Mouse (Mus musculus) limb, embryonic 13.5 days (tissue): Measurements from ENCODE around the gene Ryk. TPM values are rescaled to one million over a fixed set of nuclear protein-coding genes. Genes with fewer than 3 reads are reported as not detected.
"Not testable (repeated sequence)": the region's sequence is repeated elsewhere in the genome, so short reads cannot be mapped to it uniquely, and the experiment has no call there.

Experiments
- ATAC-seq: fragments of 200-750 bp; cut with Nextera tagmentation; 2 replicates; pipeline ENCODE4 v1.8.0; 2017; ENCODE audit warnings: low read depth, moderate number of reproducible peaks, moderate TSS enrichment; ENCODE audit not compliant: low FRiP score
- H3K27ac ChIP-seq: fragments of 300-500 bp; sonication (generic); 2 replicates; pipeline ENCODE4 v1.5.1; 2015; ENCODE audit warnings: inconsistent platforms, mild to moderate bottlenecking, moderate library complexity
- H3K27me3 ChIP-seq: fragments of 300-500 bp; sonication (generic); 2 replicates; pipeline ENCODE4 v1.6.1; 2015; ENCODE audit warnings: mild to moderate bottlenecking, inconsistent platforms
- H3K36me3 ChIP-seq: fragments of 300-500 bp; sonication (generic); 2 replicates; pipeline ENCODE4 v1.6.1; 2015; ENCODE audit warnings: inconsistent platforms, mild to moderate bottlenecking, moderate library complexity
- H3K4me1 ChIP-seq: fragments of 300-500 bp; sonication (generic); 2 replicates; pipeline ENCODE4 v1.6.1; 2015; ENCODE audit warnings: inconsistent platforms
- H3K4me2 ChIP-seq: fragments of 300-500 bp; sonication (generic); replicated peaks from 2 replicates; pipeline ENCODE4 v1.6.1; 2015; ENCODE audit warnings: inconsistent platforms, mild to moderate bottlenecking, moderate library complexity
- H3K4me3 ChIP-seq: fragments of 300-500 bp; sonication (generic); 2 replicates; pipeline ENCODE4 v1.5.1; 2015; ENCODE audit warnings: moderate library complexity, mild to moderate bottlenecking, inconsistent platforms
- H3K9ac ChIP-seq: fragments of 300-500 bp; sonication (generic); 2 replicates; pipeline ENCODE4 v1.6.1; 2015; ENCODE audit warnings: mild to moderate bottlenecking, inconsistent platforms
- H3K9me3 ChIP-seq: fragments of 300-500 bp; sonication (generic); 2 replicates; pipeline ENCODE4 v1.6.1; 2016; ENCODE audit warnings: inconsistent platforms
- WGBS: fragments of 180-500 bp; shearing (Covaris S2); methylation state at CpG from one replicate; pipeline ENCODE4 v1.1.7; 2015; 5-methylcytosine and 5-hydroxymethylcytosine counted together
- polyA plus RNA-seq: library from polyadenylated mRNA; unstranded; fragments of >200 nt; fragmentation: Nextera tagmentation; extraction: Ambion mirVana; gene quantifications from 2 replicates; pipeline ENCODE4 v1.2.1, GENCODE M21; 2015

Gene Ryk
- polyA plus RNA-seq, 1 experiment from 2014 or later: 24.5 TPM

GRCm38 (mm10) chr9:102884703-102885102 is 50.0 kb downstream of the Ryk start:
- 83% methylated on average over 9 of the region's 9 CpGs for WGBS

GRCm38 (mm10) chr9:102890166-102890565 is 55.4 kb downstream of the Ryk start:
- Histone ChIP-seq H3K36me3 (peaks cover 72% of the 10 kb centered on the region), H3K27me3 (no peaks in the 10 kb centered on the region), H3K27ac (no peak overlapping the region), H3K4me3 (no peak overlapping the region), H3K9me3 (no peaks in the 10 kb centered on the region), H3K4me2 (no peak overlapping the region), H3K4me1 (no peaks in the 10 kb centered on the region), H3K9ac (no peak overlapping the region)
- ATAC-seq: no peak
- WGBS: 81% methylated on average over 9 of the region's 9 CpGs

More at GRCm38 (mm10) chr9:102884703-102885102, 50.0 kb downstream of the Ryk start:
- Histone ChIP-seq H3K4me2 (no peak overlapping the region), H3K27ac (no peak overlapping the region; the same call in 1 of the 2 replicates), H3K9me3 (no peaks in the 10 kb centered on the region), H3K36me3 (peaks cover 62% of the 10 kb centered on the region), H3K9ac (no peak overlapping the region), H3K4me3 (no peak overlapping the region), H3K27me3 (no peaks in the 10 kb centered on the region), H3K4me1 (no peaks in the 10 kb centered on the region)
- no peak for ATAC-seq

GRCm38 (mm10) chr9:102892480-102893355 is 58.0 kb downstream of the Ryk start:
- Histone ChIP-seq H3K4me1 (no peaks in the 10 kb centered on the region), H3K9me3 (no peaks in the 10 kb centered on the region), H3K9ac (no peak overlapping the region), H3K27ac (no peak overlapping the region), H3K36me3 (peaks cover 66% of the 10 kb centered on the region), H3K27me3 (no peaks in the 10 kb centered on the region), H3K4me3 (no peak overlapping the region), H3K4me2 (no peak overlapping the region)
- 93% methylated on average over 7 of the region's 7 CpGs for WGBS
- ATAC-seq: no peak

GRCm38 (mm10) chr9:102893356-102893870 is 58.7 kb downstream of the Ryk start:
- H3K27me3 ChIP-seq: no peaks in the 10 kb centered on the region
- ATAC-seq: no peak
- no peaks in the 10 kb centered on the region for H3K4me1 ChIP-seq
- H3K4me2 ChIP-seq: no peak overlapping the region
- no peaks in the 10 kb centered on the region for H3K9me3 ChIP-seq
- H3K4me3 ChIP-seq: no peak overlapping the region
- peaks cover 68% of the 10 kb centered on the region for H3K36me3 ChIP-seq
- H3K9ac ChIP-seq: no peak overlapping the region
- WGBS: 87% methylated on average over 11 of the region's 11 CpGs
- no peak overlapping the region for H3K27ac ChIP-seq

GRCm38 (mm10) chr9:102899916-102900315 is 65.2 kb downstream of the Ryk start:
- WGBS: 92% methylated on average over 6 of the region's 6 CpGs
- H3K9me3 ChIP-seq: no peaks in the 10 kb centered on the region
- H3K4me2 ChIP-seq: no peak overlapping the region
- H3K36me3 ChIP-seq: peaks cover 73% of the 10 kb centered on the region
- no peaks in the 10 kb centered on the region for H3K27me3 ChIP-seq
- no peak overlapping the region for H3K9ac ChIP-seq
- no peaks in the 10 kb centered on the region for H3K4me1 ChIP-seq
- no peak overlapping the region for H3K27ac ChIP-seq
- ATAC-seq: no peak
- no peak overlapping the region for H3K4me3 ChIP-seq

GRCm38 (mm10) chr9:102902308-102902707 is 67.6 kb downstream of the Ryk start:
- Histone ChIP-seq H3K27ac (no peak overlapping the region), H3K36me3 (peaks cover 79% of the 10 kb centered on the region), H3K4me1 (no peaks in the 10 kb centered on the region), H3K27me3 (no peaks in the 10 kb centered on the region), H3K9ac (no peak overlapping the region), H3K4me2 (no peak overlapping the region), H3K4me3 (no peak overlapping the region), H3K9me3 (no peaks in the 10 kb centered on the region)
- no peak for ATAC-seq
- WGBS: 96% methylated on average over 7 of the region's 7 CpGs

GRCm38 (mm10) chr9:102904952-102905351 is 70.2 kb downstream of the Ryk start:
- no peak overlapping the region for H3K27ac ChIP-seq
- no peak overlapping the region for H3K9ac ChIP-seq
- no peak overlapping the region for H3K4me2 ChIP-seq
- no peaks in the 10 kb centered on the region for H3K4me1 ChIP-seq
- no peaks in the 10 kb centered on the region for H3K27me3 ChIP-seq
- no peak overlapping the region for H3K4me3 ChIP-seq
- 84% methylated on average over 6 of the region's 6 CpGs for WGBS
- H3K36me3 ChIP-seq: peaks cover 78% of the 10 kb centered on the region
- H3K9me3 ChIP-seq: no peaks in the 10 kb centered on the region
- ATAC-seq: no peak

GRCm38 (mm10) chr9:102906781-102907180 is 72.1 kb downstream of the Ryk start:
- no peak overlapping the region for H3K9ac ChIP-seq
- 86% methylated on average over 12 of the region's 12 CpGs for WGBS
- peaks cover 86% of the 10 kb centered on the region for H3K36me3 ChIP-seq
- no peaks in the 10 kb centered on the region for H3K4me1 ChIP-seq
- ATAC-seq: no peak
- H3K4me2 ChIP-seq: no peak overlapping the region
- H3K4me3 ChIP-seq: no peak overlapping the region
- no peak overlapping the region for H3K27ac ChIP-seq
- no peaks in the 10 kb centered on the region for H3K27me3 ChIP-seq
- no peaks in the 10 kb centered on the region for H3K9me3 ChIP-seq

GRCm38 (mm10) chr9:102907521-102908246 is 73.0 kb downstream of the Ryk start:
- no peaks in the 10 kb centered on the region for H3K9me3 ChIP-seq
- H3K4me2 ChIP-seq: no peak overlapping the region
- WGBS: 91% methylated on average over 11 of the region's 11 CpGs
- H3K4me1 ChIP-seq: no peaks in the 10 kb centered on the region
- H3K36me3 ChIP-seq: peaks cover 90% of the 10 kb centered on the region
- H3K4me3 ChIP-seq: no peak overlapping the region
- no peak overlapping the region for H3K9ac ChIP-seq
- no peak for ATAC-seq
- no peak overlapping the region for H3K27ac ChIP-seq
- no peaks in the 10 kb centered on the region for H3K27me3 ChIP-seq

- H3K27me3 ChIP-seq: no peaks in the 10 kb centered on the region
- H3K4me2 ChIP-seq: no peak overlapping the region
- no peaks in the 10 kb centered on the region for H3K4me1 ChIP-seq
- H3K9ac ChIP-seq: no peak overlapping the region
- no peaks in the 10 kb centered on the region for H3K9me3 ChIP-seq
- no peak overlapping the region for H3K4me3 ChIP-seq
- H3K36me3 ChIP-seq: peaks cover 63% of the 10 kb centered on the region
- no peak for ATAC-seq
- H3K27ac ChIP-seq: no peak overlapping the region
- WGBS: 94% methylated on average over 3 of the region's 3 CpGs
Measured at GRCm38 (mm10) chr9:102911526-102911925, 76.8 kb downstream of the Ryk start.

GRCm38 (mm10) chr9:102912516-102913035 is 77.9 kb downstream of the Ryk start:
- Histone ChIP-seq H3K4me2 (no peak overlapping the region), H3K4me3 (no peak overlapping the region), H3K9ac (no peak overlapping the region), H3K36me3 (peaks cover 60% of the 10 kb centered on the region), H3K27ac (no peak overlapping the region), H3K9me3 (no peaks in the 10 kb centered on the region), H3K27me3 (no peaks in the 10 kb centered on the region), H3K4me1 (no peaks in the 10 kb centered on the region)
- WGBS: 95% methylated on average over 10 of the region's 10 CpGs
- ATAC-seq: no peak

- not testable (repeated sequence) for H3K4me2 ChIP-seq, H3K27me3 ChIP-seq, H3K27ac ChIP-seq, H3K4me3 ChIP-seq, H3K4me1 ChIP-seq, H3K9me3 ChIP-seq, H3K9ac ChIP-seq, ATAC-seq
- H3K36me3 ChIP-seq: peaks cover 49% of the 10 kb centered on the region
- WGBS: 88% methylated on average over 3 of the region's 3 CpGs
Measured at GRCm38 (mm10) chr9:102913597-102913996, 78.9 kb downstream of the Ryk start.
